Mouse (Mus musculus) G1E (cell line): Measurements from ENCODE around the gene Magohb. TPM values are rescaled to one million over a fixed set of nuclear protein-coding genes. Genes with fewer than 3 reads are reported as not detected.

ENCODE experiments used
- ATAC-seq: 2 replicates; pipeline ENCODE4 v1.8.0; 2016; ENCODE audit warnings: mild to moderate bottlenecking; ENCODE audit not compliant: insufficient number of reproducible peaks, poor library complexity, low FRiP score, severe bottlenecking; ENCODE audit errors: extremely low read depth
- DNase-seq: peaks from one replicate; pipeline ENCODE4 v3.0.0; 2012; ENCODE audit warnings: low spot score
- H3K27me3 ChIP-seq: 2 replicates; pipeline ENCODE4 v1.6.1; 2012; ENCODE audit warnings: mild to moderate bottlenecking, low read length, inconsistent platforms; ENCODE audit not compliant: insufficient read depth
- H3K36me3 ChIP-seq: replicated peaks from 2 replicates; pipeline ENCODE3; 2012; ENCODE audit warnings: mild to moderate bottlenecking, inconsistent platforms
- H3K4me1 ChIP-seq: 2 replicates; pipeline ENCODE4 v1.6.1; 2012; ENCODE audit warnings: low read depth, low read length, inconsistent platforms, mixed read lengths; ENCODE audit not compliant: insufficient read depth
- H3K4me3 ChIP-seq: 2 replicates; pipeline ENCODE4 v1.5.1; 2012; ENCODE audit warnings: low read depth, mild to moderate bottlenecking, inconsistent platforms, low read length, moderate library complexity, mixed read lengths
- H3K9me3 ChIP-seq: replicated peaks from 2 replicates; pipeline ENCODE4 v1.6.1; 2012; ENCODE audit warnings: inconsistent platforms
- CTCF ChIP-seq: IDR thresholded peaks from 2 replicates; pipeline ENCODE4 v1.5.1; 2012; ENCODE audit warnings: low read depth, low read length, inconsistent platforms, mixed read lengths
- GATA1 ChIP-seq: IDR thresholded peaks from 2 replicates; pipeline ENCODE4 v1.6.1; 2012; ENCODE audit warnings: borderline replicate concordance, low read length, inconsistent platforms, mixed read lengths
- GATA2 ChIP-seq: IDR thresholded peaks from 2 replicates; pipeline ENCODE4 v1.6.1; 2012; ENCODE audit warnings: low read depth, low read length, inconsistent platforms, borderline replicate concordance
- POLR2AphosphoS5 ChIP-seq: IDR thresholded peaks from 2 replicates; pipeline ENCODE4 v1.6.1; 2012; ENCODE audit warnings: low read depth, low read length, inconsistent platforms; ENCODE audit not compliant: insufficient replicate concordance
- TAL1 ChIP-seq: conservative IDR thresholded peaks from 2 replicates; pipeline ENCODE4 v1.6.1; 2012; ENCODE audit warnings: low read depth, low read length, inconsistent platforms, mixed read lengths
- polyA plus RNA-seq: library from polyadenylated mRNA; stranded (reverse); fragments of >175 nt; gene quantifications from 2 replicates; pipeline ENCODE4 v1.2.3, GENCODE M21; 2012
- total RNA-seq, 2 experiments: library from RNA; stranded (forward) in 1 of 2; stranded (reverse) in 1 of 2; fragments of 200-1000 nt in 1 of 2; fragments of >200 nt in 1 of 2; fragmentation: Nextera tagmentation in 1 of 2; gene quantifications; 2 replicates each; pipeline ENCODE4 v1.2.3; 2014 to 2017

Magohb gene
- total RNA-seq (2014; fragmentation: Nextera tagmentation) (not detected in 2 replicates), total RNA-seq (2017) (not detected in 2 replicates), polyA plus RNA-seq (not detected in 2 replicates)

GRCm38 (mm10) chr6:131292991-131293788, at the start of gene Magohb:
TSS of gene Magohb (minus strand) at chr6:131293244.
- no peak within 1 kb of the TSS for H3K4me3 ChIP-seq
- DNase-seq = no peak
- H3K4me1 ChIP-seq = peaks cover 10% of the 10 kb centered on the region
- no peaks in the 10 kb centered on the region for H3K9me3 ChIP-seq
- no peak for ATAC-seq
- peaks cover 3% of the 10 kb centered on the region; the same call in 1 of the 2 replicates for H3K27me3 ChIP-seq
- no peaks in the 10 kb centered on the region for H3K36me3 ChIP-seq
- TF ChIP-seq TAL1 = no peak

DNA sequence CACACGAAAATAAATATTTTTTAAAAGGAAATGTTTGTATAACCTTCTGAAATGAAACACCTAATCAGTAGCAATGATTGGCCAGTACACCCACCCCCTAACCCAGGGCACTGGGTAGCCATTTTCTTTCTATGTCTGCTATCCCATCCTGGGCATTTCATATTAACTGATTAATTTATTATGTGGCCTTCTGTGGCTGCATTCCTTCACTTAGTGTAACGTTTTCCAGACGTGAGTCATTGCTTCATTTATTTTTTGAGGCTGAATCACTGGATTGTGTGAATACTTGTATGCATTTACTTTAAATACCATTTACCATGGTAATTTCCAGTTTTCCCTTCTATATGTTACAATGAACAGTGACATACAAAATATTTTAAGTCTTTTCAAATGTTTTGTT, 47.0 kb upstream of the Magohb start:
- TF ChIP-seq POLR2AphosphoS5 = no peak
- TF ChIP-seq CTCF = no peak
- TF ChIP-seq GATA1 = no peak
- TF ChIP-seq TAL1 = no peak
- TF ChIP-seq GATA2 = no peak
- no peaks in the 10 kb centered on the region for H3K36me3 ChIP-seq
- no peak for ATAC-seq

GRCm38 (mm10) chr6:131339309-131339708, 46.3 kb upstream of the Magohb start:
- no peak for DNase-seq
- Histone ChIP-seq H3K27me3 (peaks cover 4% of the 10 kb centered on the region; the same call in 1 of the 2 replicates), H3K36me3 (no peaks in the 10 kb centered on the region), H3K4me1 (no peaks in the 10 kb centered on the region), H3K4me3 (no peak overlapping the region), H3K9me3 (no peaks in the 10 kb centered on the region)
- TF ChIP-seq CTCF = no peak
- no peak for ATAC-seq

More for the DNA sequence above, 47.0 kb upstream of the Magohb start:
- Histone ChIP-seq H3K27me3 (peaks cover 4% of the 10 kb centered on the region; the same call in 1 of the 2 replicates), H3K4me3 (no peak overlapping the region), H3K9me3 (no peaks in the 10 kb centered on the region), H3K4me1 (no peaks in the 10 kb centered on the region)
- DNase-seq = no peak

- Histone ChIP-seq H3K9me3 (no peaks in the 10 kb centered on the region), H3K4me1 (no peaks in the 10 kb centered on the region), H3K27me3 (peaks cover 4% of the 10 kb centered on the region; the same call in 1 of the 2 replicates), H3K4me3 (no peak overlapping the region), H3K36me3 (no peaks in the 10 kb centered on the region)
- TF ChIP-seq TAL1 (no peak), GATA1 (no peak), CTCF (no peak), POLR2AphosphoS5 (no peak), GATA2 (no peak)
- ATAC-seq = no peak
- DNase-seq = no peak
Observed at GRCm38 (mm10) chr6:131338787-131339186, 45.7 kb upstream of the Magohb start.

- H3K36me3 ChIP-seq = no peaks in the 10 kb centered on the region
- ATAC-seq = no peak
- H3K9me3 ChIP-seq = no peaks in the 10 kb centered on the region
- DNase-seq = no peak
- TF ChIP-seq TAL1 (no peak), GATA2 (no peak), POLR2AphosphoS5 (no peak), GATA1 (no peak), CTCF (no peak)
- no peaks in the 10 kb centered on the region for H3K4me1 ChIP-seq
- no peak overlapping the region for H3K4me3 ChIP-seq
- H3K27me3 ChIP-seq = 0 out of 2 replicates have a peak, but pooled peaks cover 2% of the 10 kb centered on the region
Observed at GRCm38 (mm10) chr6:131327076-131327475, 34.0 kb upstream of the Magohb start.

DNA sequence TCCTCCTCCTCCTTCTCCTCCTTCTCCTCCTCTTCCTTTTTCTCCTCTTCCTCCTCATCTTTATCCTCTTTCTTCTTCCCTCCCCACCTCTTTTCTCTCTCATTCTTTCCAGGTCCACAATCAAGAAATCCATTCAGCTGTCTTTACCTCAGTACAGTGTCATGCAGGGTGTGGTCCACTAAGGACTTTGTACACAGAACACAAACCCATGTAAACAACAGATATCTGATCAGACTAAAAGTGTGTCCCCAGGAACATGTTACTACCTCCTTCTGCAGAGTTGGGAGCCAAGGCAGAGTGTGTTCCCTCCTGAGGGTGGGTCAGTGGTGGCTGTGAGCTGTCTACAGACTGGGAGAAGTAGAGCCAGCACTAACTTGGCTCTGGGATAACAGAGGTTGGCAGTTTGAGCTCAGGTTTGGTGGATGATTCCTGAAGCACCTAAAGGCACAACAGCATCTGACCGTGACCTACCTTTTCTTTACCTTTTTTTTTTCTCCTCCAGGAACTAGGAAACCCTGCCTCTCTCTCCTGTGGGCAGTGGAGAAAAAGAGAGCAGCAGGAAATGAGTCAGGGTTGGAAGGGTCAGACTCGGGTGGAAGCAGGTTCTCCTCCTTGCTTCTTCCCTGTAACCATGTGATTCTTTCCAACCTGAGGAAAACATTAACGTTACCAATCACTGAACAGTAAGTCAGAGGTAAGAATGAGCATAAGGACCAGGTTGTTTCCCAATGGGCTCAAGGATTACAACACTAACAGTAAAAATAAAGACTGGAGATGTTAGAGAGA, 29.0 kb upstream of the Magohb start:
- TF ChIP-seq GATA2 (no peak), CTCF (no peak)
- Histone ChIP-seq H3K9me3 (no peaks in the 10 kb centered on the region), H3K4me1 (no peaks in the 10 kb centered on the region), H3K27me3 (peaks cover 4% of the 10 kb centered on the region; the same call in 1 of the 2 replicates), H3K36me3 (no peaks in the 10 kb centered on the region), H3K4me3 (no peak overlapping the region)
- no peak for ATAC-seq
- DNase-seq = no peak
